Comparison of ENCODE assay signal across 16 mouse cellular contexts in the genomic region with DNA sequence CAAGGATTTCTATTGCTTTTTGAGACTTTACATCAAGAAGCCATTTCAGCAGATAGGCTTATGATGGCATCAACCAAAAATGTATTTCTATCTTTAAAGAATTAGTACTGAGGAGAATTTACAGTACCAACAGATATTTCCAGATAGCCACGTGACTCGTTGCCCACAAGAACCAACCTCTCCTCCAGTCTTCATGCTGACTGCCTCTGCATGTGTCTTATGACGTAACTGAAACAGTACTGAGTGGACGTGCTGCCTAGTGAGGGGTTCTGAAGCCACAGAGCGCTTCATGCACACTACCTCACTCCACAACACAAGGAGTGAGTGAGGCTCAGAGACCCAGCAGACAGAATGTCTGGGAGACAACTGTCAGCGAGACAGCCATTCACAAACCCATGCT. TPM values are rescaled to one million over a fixed set of nuclear protein-coding genes. Genes with fewer than 3 reads are reported as not detected.
DNase-seq lines count a peak whose midpoint lies in the region; ATAC-seq lines count a peak whose summit lies in the region.
"Had no signal": no experiment of that assay in that cellular context is flagged by ENCODE, and none has a peak within 500 bp of the region (broad histone marks: within the 10 kb centered on the region; RNA-seq: fewer than 3 reads in every experiment).

No protein-coding gene starts in this region.

- H3K9me3 ChIP-seq in liver, embryonic 13.5 days (replicated peaks) = no peaks in the 10 kb centered on the region
- no peaks in the 10 kb centered on the region for H3K9me3 ChIP-seq in midbrain, embryonic 15.5 days
- H3K9me3 ChIP-seq: forebrain, embryonic 12.5 days; limb, embryonic 13.5 days; lung, embryonic 15.5 days; midbrain, embryonic 12.5 days had no signal

- 0 out of 2 replicates have a peak overlapping the region, but pooled peaks have one; percentile 1 for H3K4me2 ChIP-seq in liver, embryonic 13.5 days
- no peak overlapping the region for H3K4me2 ChIP-seq in midbrain, embryonic 15.5 days
- H3K4me2 ChIP-seq: forebrain, embryonic 12.5 days; limb, embryonic 13.5 days; lung, embryonic 15.5 days; midbrain, embryonic 12.5 days had no signal

- H3K9ac ChIP-seq in liver, embryonic 13.5 days = no peak overlapping the region
- no peak overlapping the region for H3K9ac ChIP-seq in midbrain, embryonic 15.5 days
- H3K9ac ChIP-seq: forebrain, embryonic 12.5 days; limb, embryonic 13.5 days; lung, embryonic 15.5 days; midbrain, embryonic 12.5 days had no signal

- DNase-seq in CD4-positive helper T cell, adult 2 months (ENCODE audit: low read depth, low spot score) = peak; percentile 87
- DNase-seq in NIH3T3 (ENCODE audit: low read depth) = peak; percentile 28
- DNase-seq in liver, embryonic 13.5 days = no peak
- DNase-seq in natural killer cell, adult 2 months (ENCODE audit: low spot score in 2 of 2) = peak; percentile 28 to 55
- no peak for DNase-seq in left cerebral cortex, adult 8-10 months (ENCODE audit: low spot score in 2 of 2)
- no peak for DNase-seq in cerebellum, adult 8-10 months
- DNase-seq: cerebellum, postnatal 10 days; heart, adult 2 months; kidney, adult 9 months; spleen, adult 18-20 months had no signal

- no peak for ATAC-seq in liver, embryonic 13.5 days (ENCODE audit: low read depth)
- ATAC-seq in midbrain, embryonic 15.5 days (replicated peaks) = no peak
- ATAC-seq: hindbrain, embryonic 16.5 days had no signal

- no peak overlapping the region for H3K4me3 ChIP-seq in liver, embryonic 13.5 days (replicated peaks)
- H3K4me3 ChIP-seq in midbrain, embryonic 15.5 days = no peak overlapping the region
- H3K4me3 ChIP-seq: forebrain, embryonic 12.5 days; heart, adult 2 months; limb, embryonic 13.5 days; lung, embryonic 15.5 days; midbrain, embryonic 12.5 days had no signal

- H3K4me1 ChIP-seq in liver, embryonic 13.5 days (replicated peaks) = peaks cover 94% of the 10 kb centered on the region
- H3K4me1 ChIP-seq in midbrain, embryonic 15.5 days = no peaks in the 10 kb centered on the region
- H3K4me1 ChIP-seq: lung, embryonic 15.5 days had no signal

- no peaks in the 10 kb centered on the region for H3K36me3 ChIP-seq in liver, embryonic 13.5 days
- H3K36me3 ChIP-seq in midbrain, embryonic 15.5 days (replicated peaks) = no peaks in the 10 kb centered on the region
- H3K36me3 ChIP-seq: forebrain, embryonic 12.5 days; limb, embryonic 13.5 days; lung, embryonic 15.5 days; midbrain, embryonic 12.5 days had no signal

- 43% methylated on average over 6 of the region's 6 CpGs for WGBS in liver, embryonic 13.5 days (ENCODE audit: insufficient replicate concordance)
- 89% methylated on average over 6 of the region's 6 CpGs for WGBS in midbrain, embryonic 15.5 days

- H3K27me3 ChIP-seq in liver, embryonic 13.5 days = no peaks in the 10 kb centered on the region
- no peaks in the 10 kb centered on the region for H3K27me3 ChIP-seq in midbrain, embryonic 15.5 days (replicated peaks)
- H3K27me3 ChIP-seq: forebrain, embryonic 12.5 days; lung, embryonic 15.5 days; midbrain, embryonic 12.5 days had no signal

- peak overlapping the region; percentile 35 for H3K27ac ChIP-seq in liver, embryonic 13.5 days
- no peak overlapping the region for H3K27ac ChIP-seq in midbrain, embryonic 15.5 days
- H3K27ac ChIP-seq: forebrain, embryonic 12.5 days; heart, adult 2 months; limb, embryonic 13.5 days; lung, embryonic 15.5 days; midbrain, embryonic 12.5 days had no signal

RNA-seq across cellular contexts. Expression of gene Pip4k2a, which starts 38.9 kb away (rescaled TPM):
- 15.8 and 18.8 TPM in 2 replicates for polyA plus RNA-seq in liver, embryonic 13.5 days (2015; fragmentation: Nextera tagmentation; extraction: Ambion mirVana)
- polyA plus RNA-seq in midbrain, embryonic 15.5 days (2015; fragmentation: Nextera tagmentation; extraction: Ambion mirVana) = 10.5 and 10.7 TPM in 2 replicates
- total RNA-seq in left cerebral cortex, adult 8-10 months (2022) = 10 to 100 TPM; 61.9 to 66.5 (median 64.9) TPM

RNA-seq across cellular contexts. Expression of gene 4930426L09Rik, which starts 39.1 kb away (rescaled TPM):
- polyA plus RNA-seq in liver, embryonic 13.5 days (2015; fragmentation: Nextera tagmentation; extraction: Ambion mirVana) = 0.17 and 0.22 TPM in 2 replicates
- 0.38 and 0.59 TPM in 2 replicates for polyA plus RNA-seq in midbrain, embryonic 15.5 days (2015; fragmentation: Nextera tagmentation; extraction: Ambion mirVana)
- total RNA-seq in left cerebral cortex, adult 8-10 months (2022) = 1 to 10 TPM; 1.1 to 2.5 (median 1.2) TPM
- total RNA-seq: heart, adult 2 months had no signal

Comparison
In these comparisons a context has a peak if more than half of its experiments do, and no peak if none do; other contexts are left out.
1. DNase-seq: peak in CD4-positive helper T cell, adult 2 months (single experiment), NIH3T3 (single experiment) and natural killer cell, adult 2 months (2 of 2); none in liver, embryonic 13.5 days (single experiment), left cerebral cortex, adult 8-10 months (0 of 2) and cerebellum, adult 8-10 months (single experiment).